Mouse (Mus musculus): Measurements from ENCODE around the gene Cytip. TPM values are rescaled to one million over a fixed set of nuclear protein-coding genes. Genes with fewer than 3 reads are reported as not detected.
"Not testable (repeated sequence)": the region's sequence is repeated elsewhere in the genome, so short reads cannot be mapped to it uniquely, and the experiment has no call there.

Gene Cytip
- total RNA-seq, 4 experiments from 2014 or later: 15.7 to 22.5 (median 20.4) TPM

- DNase-seq: no peak
Measured at GRCm38 (mm10) chr2:58160541-58161307, 34.6 kb downstream of the Cytip start.

GRCm38 (mm10) chr2:58159880-58160279 is 35.5 kb downstream of the Cytip start:
- no peak for DNase-seq

- no peak for DNase-seq
Measured at GRCm38 (mm10) chr2:58159121-58159520, 36.2 kb downstream of the Cytip start.

GRCm38 (mm10) chr2:58158539-58158938 is 36.8 kb downstream of the Cytip start:
- no peak for DNase-seq

GRCm38 (mm10) chr2:58158107-58158506 is 37.2 kb downstream of the Cytip start:
- no peak for DNase-seq

GRCm38 (mm10) chr2:58157466-58157865 is 37.9 kb downstream of the Cytip start:
- DNase-seq: no peak

- no peak for DNase-seq
Measured at GRCm38 (mm10) chr2:58156495-58157392, 38.6 kb downstream of the Cytip start.

GRCm38 (mm10) chr2:58156108-58156415 is 39.3 kb downstream of the Cytip start:
- DNase-seq: no peak

- no peak for DNase-seq
Measured at GRCm38 (mm10) chr2:58155271-58156107, 39.8 kb downstream of the Cytip start.

GRCm38 (mm10) chr2:58154555-58154954 is 40.8 kb downstream of the Cytip start:
- no peak for DNase-seq

- DNase-seq: no peak
Measured at GRCm38 (mm10) chr2:58153742-58154141, 41.6 kb downstream of the Cytip start.

GRCm38 (mm10) chr2:58149983-58150405 is 45.3 kb downstream of the Cytip start:
- no peak for DNase-seq

- DNase-seq: no peak
Measured at GRCm38 (mm10) chr2:58146572-58146971, 48.8 kb downstream of the Cytip start.

- no peak for DNase-seq
Measured at GRCm38 (mm10) chr2:58140531-58140930, 54.8 kb downstream of the Cytip start.

GRCm38 (mm10) chr2:58138611-58139010 is 56.7 kb downstream of the Cytip start:
- no peak for DNase-seq

GRCm38 (mm10) chr2:58137676-58138075 is 57.7 kb downstream of the Cytip start:
- DNase-seq: no peak

GRCm38 (mm10) chr2:58136526-58136925 is 58.8 kb downstream of the Cytip start:
- DNase-seq: no peak

GRCm38 (mm10) chr2:58135061-58135463 is 60.3 kb downstream of the Cytip start:
- no peak for DNase-seq

GRCm38 (mm10) chr2:58132597-58132996 is 62.7 kb downstream of the Cytip start:
- no peak for DNase-seq

- no peak for DNase-seq
Measured at GRCm38 (mm10) chr2:58129903-58130302, 65.4 kb downstream of the Cytip start.

GRCm38 (mm10) chr2:58111105-58111504 is 84.2 kb downstream of the Cytip start:
- DNase-seq: no peak

GRCm38 (mm10) chr2:58107887-58108286 is 87.4 kb downstream of the Cytip start:
- DNase-seq: not testable (repeated sequence)

- DNase-seq: no peak
Measured at GRCm38 (mm10) chr2:58107046-58107445, 88.3 kb downstream of the Cytip start.
